Mouse (Mus musculus) A20 (cell line): Measurements from ENCODE around the gene Ppfia4.

Experiments used
- DNase-seq: peaks from one replicate; pipeline ENCODE4 v3.0.0-alpha.2; 2011; ENCODE audit warnings: low read depth, low spot score

Ppfia4 gene

GRCm38 (mm10) chr1:134339757-134340619 lies 7.3 kb upstream of the Ppfia4 start:
- DNase-seq = peak; percentile 33

DNA sequence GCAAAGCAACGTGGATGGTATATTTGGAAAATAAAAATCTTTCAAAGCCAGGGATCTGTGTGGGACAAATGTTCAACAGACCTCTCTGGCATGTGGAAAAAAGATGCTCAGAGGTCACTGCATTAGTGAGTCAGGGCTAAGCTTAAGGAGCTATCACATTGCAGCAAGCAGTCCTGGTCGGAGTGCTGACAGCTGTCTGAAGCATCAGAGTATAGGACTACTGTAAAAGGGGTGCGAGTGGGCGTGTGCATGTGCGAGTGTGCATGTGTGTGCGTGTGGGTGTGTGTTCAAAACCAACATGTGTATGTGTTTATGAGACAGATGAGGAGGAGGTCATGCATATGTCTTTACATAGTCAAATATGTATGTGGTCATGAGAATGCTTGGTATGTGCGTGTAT lies 6.4 kb upstream of the Ppfia4 start:
- DNase-seq = no peak

- DNase-seq = no peak
These were observed 4.4 kb upstream of the Ppfia4 start for GRCm38 (mm10) chr1:134336958-134337710.

DNA sequence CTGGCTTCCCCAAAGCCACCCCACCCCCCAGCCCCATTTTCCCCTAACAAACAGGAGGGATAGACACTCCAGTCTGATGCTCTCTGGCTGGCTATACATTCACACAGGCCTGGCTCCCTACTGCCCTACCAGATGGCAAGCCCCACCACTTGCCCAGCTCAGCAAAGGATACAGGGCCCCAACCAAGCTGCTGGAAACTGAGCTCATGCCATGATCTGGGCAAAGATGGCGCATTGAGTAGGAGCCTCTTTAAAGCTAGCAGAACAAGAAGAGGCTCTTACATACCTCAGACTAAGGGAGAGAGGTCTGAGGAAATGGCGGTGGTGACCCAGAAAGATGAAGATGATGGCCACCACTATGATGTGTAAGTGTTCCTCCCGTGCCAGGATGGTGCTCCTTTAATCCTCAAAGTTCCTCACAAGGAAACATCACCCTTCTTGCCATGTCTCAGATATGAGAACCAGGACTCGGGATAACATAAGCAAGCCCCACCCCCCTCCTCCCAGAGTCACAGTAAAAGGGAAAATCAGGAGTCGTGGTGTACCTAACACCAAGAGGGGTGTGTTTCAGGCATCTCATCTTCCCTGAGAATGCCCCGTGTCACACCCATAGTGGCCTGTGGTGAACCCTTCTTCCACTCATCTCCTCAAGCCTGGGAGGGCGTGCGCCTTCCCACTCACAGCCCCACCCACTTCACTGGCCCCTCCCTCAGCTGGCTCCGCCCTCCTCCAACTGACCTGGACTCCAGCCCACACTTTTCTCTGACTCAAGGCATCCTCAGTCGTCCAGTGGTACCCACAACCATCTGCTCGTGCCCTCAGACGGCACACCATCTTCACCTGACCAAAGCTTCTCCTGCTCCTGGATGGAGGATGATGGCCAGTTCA lies 3.4 kb upstream of the Ppfia4 start:
- DNase-seq = no peak

GRCm38 (mm10) chr1:134335211-134335923 lies 2.6 kb upstream of the Ppfia4 start:
- no peak for DNase-seq

GRCm38 (mm10) chr1:134334111-134334827 lies 1.5 kb upstream of the Ppfia4 start:
- no peak for DNase-seq

DNA sequence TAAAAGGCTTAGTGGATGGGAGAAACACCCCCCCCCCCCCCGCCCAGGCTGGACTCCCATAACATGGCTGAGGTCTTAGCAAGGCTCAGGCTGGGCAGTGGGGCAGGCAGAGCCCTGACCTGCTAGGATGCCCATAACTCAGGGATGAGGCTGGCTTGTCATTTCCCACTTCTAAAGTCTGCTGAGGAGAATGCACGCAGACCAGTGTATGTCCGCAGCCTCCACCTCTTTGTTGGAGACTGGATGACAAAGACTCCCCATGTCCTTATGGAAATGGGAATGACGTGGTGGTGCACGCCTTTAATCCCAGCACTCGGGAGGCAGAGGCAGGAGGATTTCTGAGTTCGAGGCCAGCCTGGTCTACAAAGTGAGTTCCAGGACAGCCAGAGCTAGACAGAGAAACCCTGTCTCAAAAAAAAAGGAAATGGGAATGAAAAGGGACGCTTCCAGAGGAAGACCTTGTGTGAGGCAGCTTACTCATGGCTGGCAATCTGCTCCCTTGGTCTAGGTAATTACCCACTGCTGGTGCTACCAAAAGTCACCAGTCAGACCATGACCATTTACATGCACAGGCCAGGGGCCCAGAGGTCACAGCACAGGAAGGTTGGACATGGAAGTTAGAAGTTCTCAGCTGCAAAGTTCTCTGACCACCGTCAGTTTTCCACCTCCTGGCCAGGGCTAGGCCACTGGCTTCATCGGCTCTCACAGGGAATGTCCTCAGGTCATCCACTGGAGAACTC lies 813 bp upstream of the Ppfia4 start:
- DNase-seq = no peak

- peak; percentile 69 for DNase-seq
These were observed 671 bp downstream of the Ppfia4 start for GRCm38 (mm10) chr1:134331879-134332635.

- no peak for DNase-seq
These were observed 5.8 kb downstream of the Ppfia4 start for GRCm38 (mm10) chr1:134326841-134327346.

GRCm38 (mm10) chr1:134322591-134322990 lies 10.1 kb downstream of the Ppfia4 start:
- DNase-seq = no peak

DNA sequence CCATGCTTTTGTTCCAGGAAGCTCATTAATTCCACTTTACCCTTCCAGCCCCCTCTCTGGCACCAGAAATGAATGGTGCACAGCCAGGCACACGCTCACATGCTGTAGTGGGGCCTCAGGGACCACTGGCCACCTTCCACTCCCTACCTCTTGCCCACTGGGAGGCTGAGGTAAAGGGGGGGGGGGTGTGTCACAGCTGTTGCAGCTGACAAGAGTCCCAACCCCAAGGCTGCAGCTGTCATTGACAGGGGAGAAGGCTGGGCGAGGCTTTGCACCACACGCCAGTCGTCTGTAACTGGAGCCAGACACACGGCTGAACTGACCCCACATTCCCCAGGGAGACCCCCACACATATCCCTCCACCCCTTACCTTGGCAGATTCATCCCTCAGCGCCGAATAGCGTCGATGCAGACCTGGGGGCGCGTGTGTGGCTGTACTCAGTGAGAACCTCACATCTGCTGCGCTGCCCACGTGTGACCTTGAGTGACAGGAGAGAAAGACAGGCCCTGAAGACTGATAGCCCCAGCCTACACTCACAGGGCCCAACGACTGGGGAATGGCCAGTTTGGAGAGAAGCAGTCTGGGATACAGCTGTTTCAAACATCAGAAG lies 11.9 kb downstream of the Ppfia4 start:
- DNase-seq = no peak

GRCm38 (mm10) chr1:134318261-134318660 lies 14.5 kb downstream of the Ppfia4 start:
- no peak for DNase-seq

DNA sequence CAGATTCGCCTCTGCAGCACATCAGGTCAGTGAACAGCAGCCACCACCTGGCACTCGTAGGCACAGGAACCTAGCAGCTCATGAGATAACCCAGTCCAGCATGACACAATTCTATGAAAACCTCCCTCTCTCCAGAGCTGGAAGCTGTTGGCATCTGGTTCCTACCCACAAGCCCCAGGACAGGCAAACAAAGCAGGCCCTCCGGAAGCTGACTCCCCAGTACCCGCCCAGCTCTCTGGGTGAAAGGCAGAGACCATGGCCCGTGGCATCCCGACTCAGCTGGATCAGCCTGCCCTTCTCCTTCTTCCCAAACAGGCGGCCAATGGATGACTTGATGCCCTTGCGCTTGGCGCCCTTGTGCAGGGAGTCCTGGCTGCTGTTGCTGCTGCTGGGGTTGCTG lies 16.4 kb downstream of the Ppfia4 start:
- no peak for DNase-seq

DNA sequence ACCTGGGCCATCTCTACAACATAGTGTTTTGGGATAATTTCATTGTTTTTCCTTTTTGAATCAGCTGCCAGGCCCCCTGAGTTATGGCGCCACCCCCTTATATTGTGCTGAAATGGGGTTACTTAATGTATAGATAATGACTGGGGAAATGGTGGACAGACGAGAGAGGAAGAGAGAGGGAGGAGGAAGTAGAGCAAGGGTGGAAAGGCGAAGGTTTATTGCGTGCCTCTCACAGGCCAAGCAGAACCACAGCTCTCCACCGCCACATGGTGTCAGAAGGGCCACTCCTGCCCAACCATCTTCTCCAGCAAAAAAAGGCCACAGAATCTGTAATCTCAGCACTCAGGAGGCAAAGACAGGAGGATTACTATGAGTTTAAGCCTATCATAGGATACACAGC lies 17.5 kb downstream of the Ppfia4 start:
- DNase-seq = no peak

- no peak for DNase-seq
These were observed 21.0 kb downstream of the Ppfia4 start for GRCm38 (mm10) chr1:134311760-134312159.

DNA sequence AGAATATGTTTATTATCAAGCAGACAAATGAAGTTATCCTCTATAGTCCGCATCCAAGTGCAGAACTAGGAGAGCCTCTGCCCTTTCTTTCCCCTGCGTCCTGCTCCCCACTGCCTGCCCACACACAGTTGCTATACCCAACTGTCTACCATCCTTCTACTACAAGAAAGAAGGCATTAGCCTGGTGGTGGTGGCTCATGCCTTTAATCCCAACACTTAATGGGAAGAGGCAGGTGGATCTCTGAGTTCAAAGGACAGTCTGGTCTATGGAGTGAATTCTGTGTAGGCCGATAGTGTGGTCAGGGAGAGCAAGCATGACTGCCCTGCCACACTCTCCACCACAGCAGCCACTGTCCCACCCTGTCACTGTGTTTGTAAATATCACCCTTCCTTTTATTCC lies 22.0 kb downstream of the Ppfia4 start:
- no peak for DNase-seq

GRCm38 (mm10) chr1:134310291-134310690 lies 22.4 kb downstream of the Ppfia4 start:
- no peak for DNase-seq

- DNase-seq = peak; percentile 43
These were observed 25.3 kb downstream of the Ppfia4 start for GRCm38 (mm10) chr1:134307409-134307808.
